Mouse (Mus musculus) limb, embryonic 10.5 days (tissue): Measurements from ENCODE around the gene Pigb. TPM values are rescaled to one million over a fixed set of nuclear protein-coding genes. Genes with fewer than 3 reads are reported as not detected.

Source experiments
- DNase-seq: peaks from one replicate; pipeline ENCODE4 v3.0.0-alpha.2; 2017; ENCODE audit warnings: low spot score
- H3K27ac ChIP-seq: fragments of 300-500 bp; sonication (generic); 2 replicates; pipeline ENCODE4 v1.5.1; 2016; ENCODE audit warnings: mild to moderate bottlenecking
- H3K27me3 ChIP-seq: fragments of 300-500 bp; sonication (generic); 2 replicates; pipeline ENCODE4 v1.6.1; 2016; ENCODE audit warnings: low read depth, mild to moderate bottlenecking; ENCODE audit not compliant: poor library complexity, severe bottlenecking
- H3K36me3 ChIP-seq: fragments of 300-500 bp; sonication (generic); 2 replicates; pipeline ENCODE4 v1.6.1; 2016; ENCODE audit warnings: mild to moderate bottlenecking, moderate library complexity
- H3K4me1 ChIP-seq: fragments of 300-500 bp; sonication (generic); 2 replicates; pipeline ENCODE4 v1.6.1; 2016
- H3K4me3 ChIP-seq: fragments of 300-500 bp; sonication (generic); 2 replicates; pipeline ENCODE4 v1.5.1; 2016; ENCODE audit warnings: mild to moderate bottlenecking, moderate library complexity
- H3K9me3 ChIP-seq: fragments of 300-500 bp; sonication (generic); replicated peaks from 2 replicates; pipeline ENCODE4 v1.6.1; 2016; ENCODE audit warnings: mild to moderate bottlenecking
- WGBS: fragments of 180-500 bp; shearing (Covaris S2); methylation state at CpG from one replicate; pipeline ENCODE4 v1.1.7; 2016; 5-methylcytosine and 5-hydroxymethylcytosine counted together
- polyA plus RNA-seq: library from polyadenylated mRNA; unstranded; fragments of >200 nt; fragmentation: Nextera tagmentation; extraction: Ambion mirVana; gene quantifications from 2 replicates; pipeline ENCODE4 v1.2.1, GENCODE M21; 2016

Gene Pigb
- polyA plus RNA-seq, 1 experiment from 2014 or later, result 15.6 TPM

GRCm38 (mm10) chr9:73002177-73002576 lies 38.0 kb downstream of the Pigb start:
- Histone ChIP-seq H3K9me3 (no peaks in the 10 kb centered on the region), H3K4me1 (no peaks in the 10 kb centered on the region), H3K27me3 (no peaks in the 10 kb centered on the region), H3K4me3 (no peak overlapping the region), H3K36me3 (0 out of 2 replicates have a peak, but pooled peaks cover 2% of the 10 kb centered on the region), H3K27ac (no peak overlapping the region)
- 74% methylated on average over 3 of the region's 3 CpGs for WGBS
- DNase-seq, result no peak

- 88% methylated on average over 13 of the region's 13 CpGs for WGBS
- Histone ChIP-seq H3K4me1 (no peaks in the 10 kb centered on the region; the same call in 1 of the 2 replicates), H3K27ac (no peak overlapping the region), H3K36me3 (0 out of 2 replicates have a peak, but pooled peaks cover 2% of the 10 kb centered on the region), H3K9me3 (no peaks in the 10 kb centered on the region), H3K27me3 (no peaks in the 10 kb centered on the region), H3K4me3 (no peak overlapping the region)
- DNase-seq, result no peak
These were observed 38.7 kb downstream of the Pigb start for GRCm38 (mm10) chr9:73001314-73002011.

GRCm38 (mm10) chr9:73000487-73000886 lies 39.7 kb downstream of the Pigb start:
- 81% methylated on average over 2 of the region's 2 CpGs for WGBS
- Histone ChIP-seq H3K27me3 (no peaks in the 10 kb centered on the region), H3K4me1 (no peaks in the 10 kb centered on the region; the same call in 1 of the 2 replicates), H3K9me3 (no peaks in the 10 kb centered on the region), H3K27ac (no peak overlapping the region), H3K36me3 (no peaks in the 10 kb centered on the region), H3K4me3 (no peak overlapping the region)
- DNase-seq, result no peak

GRCm38 (mm10) chr9:72996806-72997205 lies 43.4 kb downstream of the Pigb start:
- Histone ChIP-seq H3K27ac (no peak overlapping the region), H3K9me3 (no peaks in the 10 kb centered on the region), H3K4me1 (no peaks in the 10 kb centered on the region; the same call in 1 of the 2 replicates), H3K4me3 (no peak overlapping the region), H3K27me3 (no peaks in the 10 kb centered on the region), H3K36me3 (no peaks in the 10 kb centered on the region)
- WGBS, result 64% methylated on average over 7 of the region's 7 CpGs
- no peak for DNase-seq

- H3K4me1 ChIP-seq, result no peaks in the 10 kb centered on the region; the same call in 1 of the 2 replicates
- no peaks in the 10 kb centered on the region for H3K36me3 ChIP-seq
- H3K4me3 ChIP-seq, result no peak overlapping the region
- no peaks in the 10 kb centered on the region for H3K9me3 ChIP-seq
- H3K27me3 ChIP-seq, result no peaks in the 10 kb centered on the region
- DNase-seq, result no peak
- no peak overlapping the region for H3K27ac ChIP-seq
These were observed 44.0 kb downstream of the Pigb start for GRCm38 (mm10) chr9:72996167-72996566.

GRCm38 (mm10) chr9:72992576-72992975 lies 47.6 kb downstream of the Pigb start:
- Histone ChIP-seq H3K4me3 (no peak overlapping the region), H3K27ac (no peak overlapping the region), H3K36me3 (no peaks in the 10 kb centered on the region), H3K27me3 (no peaks in the 10 kb centered on the region), H3K9me3 (no peaks in the 10 kb centered on the region), H3K4me1 (no peaks in the 10 kb centered on the region; the same call in 1 of the 2 replicates)
- DNase-seq, result no peak
- WGBS, result 92% methylated on average over 5 of the region's 5 CpGs

- no peaks in the 10 kb centered on the region for H3K36me3 ChIP-seq
- peaks cover 5% of the 10 kb centered on the region; the same call in 1 of the 2 replicates for H3K27me3 ChIP-seq
- WGBS, result 96% methylated on average over 2 of the region's 2 CpGs
- no peak overlapping the region for H3K4me3 ChIP-seq
- DNase-seq, result no peak
- no peaks in the 10 kb centered on the region for H3K4me1 ChIP-seq
- H3K27ac ChIP-seq, result no peak overlapping the region
- H3K9me3 ChIP-seq, result no peaks in the 10 kb centered on the region
These were observed 48.8 kb downstream of the Pigb start for GRCm38 (mm10) chr9:72991420-72991819.

GRCm38 (mm10) chr9:72988706-72989105 lies 51.5 kb downstream of the Pigb start:
- Histone ChIP-seq H3K4me3 (no peak overlapping the region), H3K4me1 (peaks cover 15% of the 10 kb centered on the region), H3K9me3 (no peaks in the 10 kb centered on the region), H3K36me3 (no peaks in the 10 kb centered on the region), H3K27me3 (peaks cover 6% of the 10 kb centered on the region; the same call in 1 of the 2 replicates), H3K27ac (no peak overlapping the region)
- 90% methylated on average over 5 of the region's 5 CpGs for WGBS
- no peak for DNase-seq

- 80% methylated on average over 3 of the region's 3 CpGs for WGBS
- H3K9me3 ChIP-seq, result no peaks in the 10 kb centered on the region
- no peaks in the 10 kb centered on the region for H3K36me3 ChIP-seq
- H3K4me1 ChIP-seq, result peaks cover 15% of the 10 kb centered on the region
- H3K27me3 ChIP-seq, result peaks cover 6% of the 10 kb centered on the region; the same call in 1 of the 2 replicates
- no peak overlapping the region for H3K4me3 ChIP-seq
- H3K27ac ChIP-seq, result no peak overlapping the region
- DNase-seq, result no peak
These were observed 52.5 kb downstream of the Pigb start for GRCm38 (mm10) chr9:72987703-72988102.

GRCm38 (mm10) chr9:72985250-72986220 lies 54.6 kb downstream of the Pigb start, which contains the start of the genes Ccpg1os and Ccpg1:
Gene Ccpg1os, minus strand, starts transcription at chr9:72985382.
Gene Ccpg1, plus strand, starts transcription at chr9:72985429.
- Histone ChIP-seq H3K36me3 (no peaks in the 10 kb centered on the region), H3K27ac (peak within 1 kb of the TSS; percentile 74), H3K4me1 (peaks cover 15% of the 10 kb centered on the region), H3K4me3 (peak within 1 kb of the TSS; percentile 67), H3K9me3 (no peaks in the 10 kb centered on the region), H3K27me3 (peaks cover 6% of the 10 kb centered on the region; the same call in 1 of the 2 replicates)
- DNase-seq, result peak; percentile 98
- under 1% methylated on average over 88 of the region's 88 CpGs for WGBS

GRCm38 (mm10) chr9:72983066-72983465 lies 57.1 kb downstream of the Pigb start:
- Histone ChIP-seq H3K9me3 (no peaks in the 10 kb centered on the region), H3K27ac (no peak overlapping the region), H3K4me3 (no peak overlapping the region), H3K27me3 (peaks cover 6% of the 10 kb centered on the region; the same call in 1 of the 2 replicates), H3K4me1 (peaks cover 15% of the 10 kb centered on the region), H3K36me3 (no peaks in the 10 kb centered on the region)
- WGBS, result 69% methylated on average over 2 of the region's 2 CpGs
- no peak for DNase-seq

GRCm38 (mm10) chr9:72975242-72975641 lies 64.9 kb downstream of the Pigb start:
- Histone ChIP-seq H3K4me1 (no peaks in the 10 kb centered on the region), H3K27ac (no peak overlapping the region), H3K4me3 (no peak overlapping the region), H3K36me3 (no peaks in the 10 kb centered on the region), H3K27me3 (no peaks in the 10 kb centered on the region), H3K9me3 (no peaks in the 10 kb centered on the region)
- DNase-seq, result no peak
- 97% methylated on average over 1 of the region's 1 CpGs for WGBS

- Histone ChIP-seq H3K4me1 (no peaks in the 10 kb centered on the region), H3K27me3 (no peaks in the 10 kb centered on the region), H3K36me3 (no peaks in the 10 kb centered on the region), H3K4me3 (no peak overlapping the region), H3K27ac (no peak overlapping the region), H3K9me3 (no peaks in the 10 kb centered on the region)
- no peak for DNase-seq
- 90% methylated on average over 5 of the region's 5 CpGs for WGBS
These were observed 65.4 kb downstream of the Pigb start for GRCm38 (mm10) chr9:72974734-72975133.
